Mouse (Mus musculus) C2C12 (cell line): ENCODE data around the gene Pkn2. TPM values are rescaled to one million over a fixed set of nuclear protein-coding genes. Genes with fewer than 3 reads are reported as not detected.

Experiments used
- H3K27me3 ChIP-seq: one replicate; pipeline ENCODE4 v1.6.1; 2011; ENCODE audit not compliant: control insufficient read depth, insufficient read depth, insufficient read length
- H3K36me3 ChIP-seq: one replicate; pipeline ENCODE4 v1.6.1; 2011; ENCODE audit not compliant: control insufficient read depth, insufficient read depth
- H3K4me3 ChIP-seq: one replicate; pipeline ENCODE4 v1.5.1; 2011; ENCODE audit warnings: mild to moderate bottlenecking, control low read depth; ENCODE audit not compliant: poor library complexity, insufficient read depth, severe bottlenecking
- H3K79me2 ChIP-seq: one replicate; pipeline ENCODE4 v1.6.1; 2011; ENCODE audit not compliant: control insufficient read depth, insufficient read depth
- H3K79me3 ChIP-seq: one replicate; pipeline ENCODE4 v1.6.1; 2011; ENCODE audit warnings: low read depth, control low read depth
- H3ac ChIP-seq: one replicate; pipeline ENCODE3; 2011; ENCODE audit warnings: low read depth; ENCODE audit not compliant: control insufficient read depth, insufficient read length
- CEBPB ChIP-seq: IDR thresholded peaks from one replicate; pipeline ENCODE4 v1.6.1; 2011; ENCODE audit warnings: low read depth, mild to moderate bottlenecking, control low read depth, moderate library complexity
- CTCF ChIP-seq: IDR thresholded peaks from one replicate; pipeline ENCODE4 v1.5.1; 2011; ENCODE audit not compliant: control insufficient read depth, insufficient read depth, insufficient read length
- FOSL1 ChIP-seq: IDR thresholded peaks from one replicate; pipeline ENCODE4 v1.8.0; 2011; ENCODE audit warnings: mild to moderate bottlenecking, low read length; ENCODE audit not compliant: poor library complexity, insufficient read depth, severe bottlenecking
- MAX ChIP-seq: IDR thresholded peaks from one replicate; pipeline ENCODE4 v1.6.1; 2011; ENCODE audit warnings: mild to moderate bottlenecking, control low read depth
- MYOD1 ChIP-seq: IDR thresholded peaks from one replicate; pipeline ENCODE4 v1.6.1; 2011; ENCODE audit warnings: low read depth; ENCODE audit not compliant: control insufficient read depth, insufficient read length
- MYOG ChIP-seq: IDR thresholded peaks from one replicate; pipeline ENCODE4 v1.6.1; 2011; ENCODE audit not compliant: control insufficient read depth, insufficient read length; ENCODE audit errors: extremely low read depth
- USF1 ChIP-seq: IDR thresholded peaks from one replicate; pipeline ENCODE4 v1.6.1; 2011; ENCODE audit warnings: low read depth, mild to moderate bottlenecking, control low read depth, moderate library complexity
- polyA plus RNA-seq: library from polyadenylated mRNA; unstranded; fragments of >200 nt; fragmentation: generic; extraction: Trizol; gene quantifications from one replicate; pipeline ENCODE4 v1.2.1, GENCODE M21; 2012; ENCODE audit warnings: missing spikeins

Gene Pkn2
- polyA plus RNA-seq, 1 experiment = 12.3 TPM

- Histone ChIP-seq H3K36me3 (peaks cover 33% of the 10 kb centered on the region), H3K27me3 (no peaks in the 10 kb centered on the region), H3K79me2 (peaks cover 56% of the 10 kb centered on the region), H3ac (no peak overlapping the region), H3K79me3 (peaks cover 25% of the 10 kb centered on the region), H3K4me3 (no peak overlapping the region)
- TF ChIP-seq CTCF = no peak
- TF ChIP-seq FOSL1 = no peak
- TF ChIP-seq CEBPB = no peak
- no peak for TF ChIP-seq MAX
- no peak for TF ChIP-seq USF1
- no peak for TF ChIP-seq MYOG
- no peak for TF ChIP-seq MYOD1
Observed at GRCm38 (mm10) chr3:142832910-142833309, 48.9 kb downstream of the Pkn2 start.

- H3K36me3 ChIP-seq = peaks cover 50% of the 10 kb centered on the region
- H3K79me3 ChIP-seq = no peaks in the 10 kb centered on the region
- no peak for TF ChIP-seq MAX
- TF ChIP-seq FOSL1 = no peak
- no peak for TF ChIP-seq CTCF
- no peak for TF ChIP-seq MYOG
- TF ChIP-seq MYOD1 = no peak
- TF ChIP-seq CEBPB = peak; percentile 35
- TF ChIP-seq USF1 = peak; percentile 21
- H3ac ChIP-seq = no peak overlapping the region
- peaks cover 26% of the 10 kb centered on the region for H3K79me2 ChIP-seq
- H3K27me3 ChIP-seq = no peaks in the 10 kb centered on the region
- H3K4me3 ChIP-seq = no peak overlapping the region
Observed at GRCm38 (mm10) chr3:142826449-142827146, 55.2 kb downstream of the Pkn2 start.

- H3ac ChIP-seq = no peak overlapping the region
- H3K4me3 ChIP-seq = no peak overlapping the region
- peaks cover 26% of the 10 kb centered on the region for H3K79me2 ChIP-seq
- H3K79me3 ChIP-seq = no peaks in the 10 kb centered on the region
- TF ChIP-seq FOSL1 (no peak), USF1 (no peak), MYOG (no peak), MAX (no peak)
- peaks cover 61% of the 10 kb centered on the region for H3K36me3 ChIP-seq
- no peaks in the 10 kb centered on the region for H3K27me3 ChIP-seq
Observed at GRCm38 (mm10) chr3:142823606-142824005, 58.2 kb downstream of the Pkn2 start.

GRCm38 (mm10) chr3:142817506-142817905 lies 64.3 kb downstream of the Pkn2 start:
- Histone ChIP-seq H3ac (no peak overlapping the region), H3K79me2 (no peaks in the 10 kb centered on the region), H3K36me3 (peaks cover 54% of the 10 kb centered on the region), H3K4me3 (no peak overlapping the region), H3K79me3 (no peaks in the 10 kb centered on the region), H3K27me3 (no peaks in the 10 kb centered on the region)
- TF ChIP-seq FOSL1 = peak; percentile 49
- no peak for TF ChIP-seq MYOD1
- TF ChIP-seq CTCF = no peak
- no peak for TF ChIP-seq MAX
- no peak for TF ChIP-seq MYOG

- H3ac ChIP-seq = no peak overlapping the region
- no peak for TF ChIP-seq FOSL1
- TF ChIP-seq USF1 = no peak
- no peaks in the 10 kb centered on the region for H3K27me3 ChIP-seq
- H3K79me2 ChIP-seq = no peaks in the 10 kb centered on the region
- H3K4me3 ChIP-seq = no peak overlapping the region
- no peaks in the 10 kb centered on the region for H3K79me3 ChIP-seq
- peaks cover 59% of the 10 kb centered on the region for H3K36me3 ChIP-seq
Observed at GRCm38 (mm10) chr3:142811582-142811981, 70.2 kb downstream of the Pkn2 start.

GRCm38 (mm10) chr3:142795587-142795986 lies 86.2 kb downstream of the Pkn2 start:
- H3K27me3 ChIP-seq = no peaks in the 10 kb centered on the region
- H3K4me3 ChIP-seq = no peak overlapping the region
- TF ChIP-seq FOSL1 (no peak), MAX (no peak), USF1 (no peak), MYOD1 (no peak), CTCF (no peak), MYOG (no peak), CEBPB (no peak)
- no peaks in the 10 kb centered on the region for H3K79me2 ChIP-seq
- H3ac ChIP-seq = no peak overlapping the region
- no peaks in the 10 kb centered on the region for H3K79me3 ChIP-seq
- H3K36me3 ChIP-seq = peaks cover 75% of the 10 kb centered on the region
